Mouse (Mus musculus): Measurements from ENCODE around the gene Prps2. TPM values are rescaled to one million over a fixed set of nuclear protein-coding genes. Genes with fewer than 3 reads are reported as not detected.

Prps2 gene
- total RNA-seq, 1 experiment = 32.7 TPM

DNA sequence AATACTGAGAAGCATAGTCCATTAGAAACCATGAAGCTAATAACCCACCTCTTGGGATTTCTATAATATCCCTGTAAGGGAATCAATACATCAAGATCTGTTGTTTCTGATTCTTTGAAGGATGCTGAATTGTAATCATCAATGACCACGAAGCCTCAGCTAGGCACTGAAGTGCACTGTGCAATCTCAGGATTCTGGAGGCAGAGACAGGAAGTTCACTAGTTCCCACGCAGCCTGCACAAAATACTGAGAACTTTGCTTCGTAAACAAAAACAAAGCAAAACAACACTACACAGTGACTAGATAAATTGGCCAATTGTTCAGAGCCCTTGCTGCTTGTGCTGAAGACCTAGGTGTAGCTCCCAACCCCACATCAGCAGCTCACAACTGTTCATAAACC, 40.7 kb downstream of the Prps2 start:
- no peaks in the 10 kb centered on the region for H3K36me3 ChIP-seq (ENCODE audit: control insufficient read depth, insufficient read depth, low read length, poor library complexity, severe bottlenecking)
- no peak overlapping the region for H3K4me3 ChIP-seq (ENCODE audit: insufficient read depth in 1 of 2, low read depth in 1 of 2, low read length in 2 of 2, poor library complexity in 1 of 2, severe bottlenecking in 1 of 2)
- in situ Hi-C loops (cut with MboI; ENCODE audit: low sequenced_read_pairs in 2 of 2, unreplicated experiment in 2 of 2) = no loop called here
- H3K27ac ChIP-seq (ENCODE audit: insufficient read depth, low read depth, low read length, poor library complexity, severe bottlenecking) = no peak overlapping the region
- no peak for DNase-seq (ENCODE audit: low read depth, low spot score)
- TF ChIP-seq MAFK (IDR thresholded peaks at IDR 0.05; ENCODE audit: insufficient read depth, low read depth, low read length) = no peak
- H3K9ac ChIP-seq (ENCODE audit: insufficient read depth, low read depth, low read length, poor library complexity, severe bottlenecking) = no peak overlapping the region
- H3K4me1 ChIP-seq (ENCODE audit: control insufficient read depth in 2 of 2, insufficient read depth in 2 of 2, low read length in 2 of 2, poor library complexity in 1 of 2) = no peaks in the 10 kb centered on the region
- H3K9me3 ChIP-seq (ENCODE audit: control insufficient read depth, insufficient read depth, low read depth, low read length) = no peaks in the 10 kb centered on the region

- no peaks in the 10 kb centered on the region for H3K4me1 ChIP-seq (ENCODE audit: control insufficient read depth in 2 of 2, insufficient read depth in 2 of 2, low read length in 2 of 2, poor library complexity in 1 of 2)
- no peaks in the 10 kb centered on the region for H3K36me3 ChIP-seq (ENCODE audit: control insufficient read depth, insufficient read depth, low read length, poor library complexity, severe bottlenecking)
- H3K4me3 ChIP-seq (ENCODE audit: insufficient read depth in 1 of 2, low read depth in 1 of 2, low read length in 2 of 2, poor library complexity in 1 of 2, severe bottlenecking in 1 of 2) = no peak overlapping the region
- in situ Hi-C loops (cut with MboI; ENCODE audit: low sequenced_read_pairs in 2 of 2, unreplicated experiment in 2 of 2) = no loop called here
- TF ChIP-seq ZNF384 (IDR thresholded peaks at IDR 0.05; ENCODE audit: low read depth, low read length) = no peak
- TF ChIP-seq CHD2 (IDR thresholded peaks at IDR 0.05; ENCODE audit: low read depth, low read length) = no peak
- TF ChIP-seq ZC3H11A (IDR thresholded peaks at IDR 0.05; ENCODE audit: borderline replicate concordance, low read depth, low read length) = no peak
- no peak overlapping the region for H3K27ac ChIP-seq (ENCODE audit: insufficient read depth, low read depth, low read length, poor library complexity, severe bottlenecking)
- no peak for DNase-seq (ENCODE audit: low read depth, low spot score)
- H3K9ac ChIP-seq (ENCODE audit: insufficient read depth, low read depth, low read length, poor library complexity, severe bottlenecking) = no peak overlapping the region
- H3K9me3 ChIP-seq (ENCODE audit: control insufficient read depth, insufficient read depth, low read depth, low read length) = no peaks in the 10 kb centered on the region
Measured at GRCm38 (mm10) chrX:167340190-167340589, 42.4 kb downstream of the Prps2 start.

DNA sequence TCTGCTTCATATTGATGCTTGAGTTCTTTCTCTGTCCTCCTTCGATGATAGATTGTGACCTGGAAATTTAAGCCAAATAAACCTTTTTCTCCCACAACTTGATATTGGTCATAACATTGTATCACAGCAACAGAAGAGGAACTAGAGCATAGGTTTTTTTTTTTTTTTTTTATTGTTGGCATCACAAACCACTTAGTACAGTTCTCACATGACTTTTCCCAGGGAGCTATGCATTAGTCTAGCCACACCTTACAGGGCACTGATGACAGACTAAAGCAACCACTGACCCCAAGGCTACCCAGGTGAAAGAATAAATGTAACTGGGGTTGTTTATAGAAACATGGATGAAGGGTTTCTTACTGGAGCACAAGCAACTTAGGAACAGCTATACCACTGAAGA, 44.6 kb downstream of the Prps2 start:
- no peaks in the 10 kb centered on the region for H3K4me1 ChIP-seq (ENCODE audit: control insufficient read depth in 2 of 2, insufficient read depth in 2 of 2, low read length in 2 of 2, poor library complexity in 1 of 2)
- no peaks in the 10 kb centered on the region for H3K9me3 ChIP-seq (ENCODE audit: control insufficient read depth, insufficient read depth, low read depth, low read length)
- no peak overlapping the region for H3K27ac ChIP-seq (ENCODE audit: insufficient read depth, low read depth, low read length, poor library complexity, severe bottlenecking)
- no peak for DNase-seq (ENCODE audit: low read depth, low spot score)
- H3K9ac ChIP-seq (ENCODE audit: insufficient read depth, low read depth, low read length, poor library complexity, severe bottlenecking) = no peak overlapping the region
- no peak for TF ChIP-seq HCFC1 (IDR thresholded peaks at IDR 0.05; ENCODE audit: borderline replicate concordance, insufficient read depth, low read length)
- TF ChIP-seq ZC3H11A (IDR thresholded peaks at IDR 0.05; ENCODE audit: borderline replicate concordance, low read depth, low read length) = no peak
- TF ChIP-seq ZNF384 (IDR thresholded peaks at IDR 0.05; ENCODE audit: low read depth, low read length) = no peak
- no peak for TF ChIP-seq MAFK (IDR thresholded peaks at IDR 0.05; ENCODE audit: insufficient read depth, low read depth, low read length)
- no peak for TF ChIP-seq CHD2 (IDR thresholded peaks at IDR 0.05; ENCODE audit: low read depth, low read length)
- H3K4me3 ChIP-seq (ENCODE audit: insufficient read depth in 1 of 2, low read depth in 1 of 2, low read length in 2 of 2, poor library complexity in 1 of 2, severe bottlenecking in 1 of 2) = no peak overlapping the region
- in situ Hi-C loops (cut with MboI; ENCODE audit: low sequenced_read_pairs in 2 of 2, unreplicated experiment in 2 of 2) = no loop called here
- no peaks in the 10 kb centered on the region for H3K36me3 ChIP-seq (ENCODE audit: control insufficient read depth, insufficient read depth, low read length, poor library complexity, severe bottlenecking)

- no peak overlapping the region for H3K27ac ChIP-seq (ENCODE audit: insufficient read depth, low read depth, low read length, poor library complexity, severe bottlenecking)
- no peaks in the 10 kb centered on the region for H3K4me1 ChIP-seq (ENCODE audit: control insufficient read depth in 2 of 2, insufficient read depth in 2 of 2, low read length in 2 of 2, poor library complexity in 1 of 2)
- in situ Hi-C loops (cut with MboI; ENCODE audit: low sequenced_read_pairs in 2 of 2, unreplicated experiment in 2 of 2) = no loop called here
- no peak overlapping the region for H3K9ac ChIP-seq (ENCODE audit: insufficient read depth, low read depth, low read length, poor library complexity, severe bottlenecking)
- no peak overlapping the region for H3K4me3 ChIP-seq (ENCODE audit: insufficient read depth in 1 of 2, low read depth in 1 of 2, low read length in 2 of 2, poor library complexity in 1 of 2, severe bottlenecking in 1 of 2)
- no peaks in the 10 kb centered on the region for H3K36me3 ChIP-seq (ENCODE audit: control insufficient read depth, insufficient read depth, low read length, poor library complexity, severe bottlenecking)
- DNase-seq (ENCODE audit: low read depth, low spot score) = no peak
- TF ChIP-seq MAFK (IDR thresholded peaks at IDR 0.05; ENCODE audit: insufficient read depth, low read depth, low read length) (no peak), ZC3H11A (IDR thresholded peaks at IDR 0.05; ENCODE audit: borderline replicate concordance, low read depth, low read length) (no peak), HCFC1 (IDR thresholded peaks at IDR 0.05; ENCODE audit: borderline replicate concordance, insufficient read depth, low read length) (no peak), ZNF384 (IDR thresholded peaks at IDR 0.05; ENCODE audit: low read depth, low read length) (no peak), CHD2 (IDR thresholded peaks at IDR 0.05; ENCODE audit: low read depth, low read length) (no peak)
- no peaks in the 10 kb centered on the region for H3K9me3 ChIP-seq (ENCODE audit: control insufficient read depth, insufficient read depth, low read depth, low read length)
Measured at GRCm38 (mm10) chrX:167334571-167334970, 48.0 kb downstream of the Prps2 start.

DNA sequence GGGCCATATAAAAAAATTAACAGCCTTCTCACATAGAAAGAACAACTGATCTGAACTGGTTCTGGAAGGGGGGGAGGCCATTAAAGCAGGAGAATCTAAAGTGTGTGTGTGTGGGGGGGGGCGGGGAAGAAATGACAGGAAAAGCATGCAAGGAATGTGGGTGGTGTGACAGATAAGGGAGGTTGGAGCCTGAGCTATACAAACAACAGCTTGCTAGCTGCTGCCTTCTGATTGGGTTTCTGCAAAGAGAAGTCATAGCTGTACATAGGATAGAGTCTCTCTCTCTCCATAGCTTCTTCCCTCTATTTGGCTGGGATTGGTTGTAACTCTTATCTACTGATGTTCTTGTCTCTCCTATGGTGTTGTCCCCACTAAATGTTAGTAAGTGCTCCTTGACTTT, 49.9 kb downstream of the Prps2 start:
- H3K4me1 ChIP-seq (ENCODE audit: control insufficient read depth in 2 of 2, insufficient read depth in 2 of 2, low read length in 2 of 2, poor library complexity in 1 of 2) = no peaks in the 10 kb centered on the region
- no peak overlapping the region for H3K4me3 ChIP-seq (ENCODE audit: insufficient read depth in 1 of 2, low read depth in 1 of 2, low read length in 2 of 2, poor library complexity in 1 of 2, severe bottlenecking in 1 of 2)
- H3K36me3 ChIP-seq (ENCODE audit: control insufficient read depth, insufficient read depth, low read length, poor library complexity, severe bottlenecking) = no peaks in the 10 kb centered on the region
- no peaks in the 10 kb centered on the region for H3K9me3 ChIP-seq (ENCODE audit: control insufficient read depth, insufficient read depth, low read depth, low read length)
- TF ChIP-seq CHD2 (IDR thresholded peaks at IDR 0.05; ENCODE audit: low read depth, low read length) (no peak), ZNF384 (IDR thresholded peaks at IDR 0.05; ENCODE audit: low read depth, low read length) (no peak), HCFC1 (IDR thresholded peaks at IDR 0.05; ENCODE audit: borderline replicate concordance, insufficient read depth, low read length) (no peak), ZC3H11A (IDR thresholded peaks at IDR 0.05; ENCODE audit: borderline replicate concordance, low read depth, low read length) (no peak), MAFK (IDR thresholded peaks at IDR 0.05; ENCODE audit: insufficient read depth, low read depth, low read length) (no peak)
- DNase-seq (ENCODE audit: low read depth, low spot score) = no peak
- in situ Hi-C loops (cut with MboI; ENCODE audit: low sequenced_read_pairs in 2 of 2, unreplicated experiment in 2 of 2) = no loop called here
- no peak overlapping the region for H3K27ac ChIP-seq (ENCODE audit: insufficient read depth, low read depth, low read length, poor library complexity, severe bottlenecking)
- no peak overlapping the region for H3K9ac ChIP-seq (ENCODE audit: insufficient read depth, low read depth, low read length, poor library complexity, severe bottlenecking)

Data from ES-E14 (cell line).